Mouse (Mus musculus) C2C12 (cell line): ENCODE results near the gene Ift43. TPM values are rescaled to one million over a fixed set of nuclear protein-coding genes. Genes with fewer than 3 reads are reported as not detected.

ENCODE experiments used
- H3K27me3 ChIP-seq: one replicate; pipeline ENCODE4 v1.6.1; 2011; ENCODE audit not compliant: control insufficient read depth, insufficient read depth, insufficient read length
- H3K36me3 ChIP-seq: one replicate; pipeline ENCODE4 v1.6.1; 2011; ENCODE audit not compliant: control insufficient read depth, insufficient read depth
- H3K4me3 ChIP-seq: one replicate; pipeline ENCODE4 v1.5.1; 2011; ENCODE audit warnings: mild to moderate bottlenecking, control low read depth; ENCODE audit not compliant: poor library complexity, insufficient read depth, severe bottlenecking
- H3K79me2 ChIP-seq: one replicate; pipeline ENCODE4 v1.6.1; 2011; ENCODE audit not compliant: control insufficient read depth, insufficient read depth
- H3K79me3 ChIP-seq: one replicate; pipeline ENCODE4 v1.6.1; 2011; ENCODE audit warnings: low read depth, control low read depth
- H3ac ChIP-seq: one replicate; pipeline ENCODE3; 2011; ENCODE audit warnings: low read depth; ENCODE audit not compliant: control insufficient read depth, insufficient read length
- CEBPB ChIP-seq: IDR thresholded peaks from one replicate; pipeline ENCODE4 v1.6.1; 2011; ENCODE audit warnings: low read depth, mild to moderate bottlenecking, control low read depth, moderate library complexity
- CTCF ChIP-seq: IDR thresholded peaks from one replicate; pipeline ENCODE4 v1.5.1; 2011; ENCODE audit not compliant: control insufficient read depth, insufficient read depth, insufficient read length
- FOSL1 ChIP-seq: IDR thresholded peaks from one replicate; pipeline ENCODE4 v1.8.0; 2011; ENCODE audit warnings: mild to moderate bottlenecking, low read length; ENCODE audit not compliant: poor library complexity, insufficient read depth, severe bottlenecking
- MAX ChIP-seq: IDR thresholded peaks from one replicate; pipeline ENCODE4 v1.6.1; 2011; ENCODE audit warnings: mild to moderate bottlenecking, control low read depth
- MYOD1 ChIP-seq: IDR thresholded peaks from one replicate; pipeline ENCODE4 v1.6.1; 2011; ENCODE audit warnings: low read depth; ENCODE audit not compliant: control insufficient read depth, insufficient read length
- MYOG ChIP-seq: IDR thresholded peaks from one replicate; pipeline ENCODE4 v1.6.1; 2011; ENCODE audit not compliant: control insufficient read depth, insufficient read length; ENCODE audit errors: extremely low read depth
- USF1 ChIP-seq: IDR thresholded peaks from one replicate; pipeline ENCODE4 v1.6.1; 2011; ENCODE audit warnings: low read depth, mild to moderate bottlenecking, control low read depth, moderate library complexity
- polyA plus RNA-seq: library from polyadenylated mRNA; unstranded; fragments of >200 nt; fragmentation: generic; extraction: Trizol; gene quantifications from one replicate; pipeline ENCODE4 v1.2.1, GENCODE M21; 2012; ENCODE audit warnings: missing spikeins

Ift43 gene
- polyA plus RNA-seq, 1 experiment = 45.1 TPM

DNA sequence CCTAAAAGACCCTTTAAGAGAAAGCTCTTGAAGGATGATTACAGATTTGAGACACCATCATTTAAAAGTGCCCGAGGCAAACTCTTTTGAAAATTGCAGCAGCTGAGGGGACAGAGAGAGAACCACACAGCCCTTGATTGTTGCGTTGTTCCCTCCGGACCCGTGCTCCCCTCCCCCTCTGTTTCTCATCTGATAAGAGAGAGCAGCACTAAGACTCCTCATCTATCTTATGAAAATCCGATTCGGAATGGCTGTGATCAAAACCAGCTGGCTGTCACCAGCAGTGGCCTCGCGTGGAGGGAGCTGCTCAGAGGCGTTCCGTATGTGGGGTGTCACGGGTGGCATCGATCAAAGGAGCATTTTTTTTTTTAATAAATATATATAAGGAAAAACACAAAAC, 69.6 kb downstream of the Ift43 start:
- H3ac ChIP-seq = no peak overlapping the region
- no peaks in the 10 kb centered on the region for H3K79me3 ChIP-seq
- no peak overlapping the region for H3K4me3 ChIP-seq
- H3K79me2 ChIP-seq = no peaks in the 10 kb centered on the region
- no peaks in the 10 kb centered on the region for H3K27me3 ChIP-seq
- no peaks in the 10 kb centered on the region for H3K36me3 ChIP-seq
- TF ChIP-seq MYOD1 (no peak), FOSL1 (no peak), CTCF (no peak), MAX (no peak), USF1 (no peak)

DNA sequence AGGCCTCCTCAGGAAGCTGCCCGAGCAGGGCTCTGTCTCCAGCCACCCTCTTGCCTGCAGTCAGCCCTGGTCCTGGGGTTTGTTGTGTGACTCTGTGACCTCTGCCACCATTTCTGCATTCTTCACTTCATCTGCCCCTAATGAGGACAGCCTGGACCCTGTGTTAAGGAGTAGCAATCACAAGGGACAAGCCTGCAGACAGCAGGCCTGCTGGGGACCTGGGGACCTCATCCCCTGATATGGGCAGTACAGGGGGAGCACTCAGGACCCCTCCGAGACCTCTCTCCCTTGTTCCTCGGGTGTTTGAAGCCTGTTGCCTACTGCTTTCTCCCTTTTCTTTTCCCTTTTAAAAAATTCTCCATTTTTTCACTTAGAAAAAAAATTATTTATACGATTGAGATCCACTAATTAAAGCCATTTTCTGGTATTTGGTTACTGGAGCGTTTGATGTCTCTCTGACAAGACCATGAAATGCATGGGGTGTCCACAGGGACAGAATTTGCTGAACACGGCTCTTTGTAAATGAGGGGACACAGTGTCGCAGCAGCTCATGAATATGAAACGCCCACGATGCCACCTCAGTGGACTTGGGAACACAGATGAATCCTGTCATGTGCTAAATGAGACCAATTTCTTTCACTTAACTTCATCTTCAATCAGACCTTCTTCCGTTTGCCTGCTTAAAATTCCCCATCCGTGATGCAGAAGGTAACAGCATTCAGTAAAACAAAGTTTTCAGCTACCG, 71.0 kb downstream of the Ift43 start:
- TF ChIP-seq MYOG (no peak), FOSL1 (no peak), CEBPB (no peak), MAX (no peak), USF1 (no peak), CTCF (no peak), MYOD1 (no peak)
- H3K4me3 ChIP-seq = no peak overlapping the region
- H3ac ChIP-seq = no peak overlapping the region
- no peaks in the 10 kb centered on the region for H3K79me3 ChIP-seq
- H3K79me2 ChIP-seq = no peaks in the 10 kb centered on the region
- H3K27me3 ChIP-seq = no peaks in the 10 kb centered on the region
- H3K36me3 ChIP-seq = no peaks in the 10 kb centered on the region

DNA sequence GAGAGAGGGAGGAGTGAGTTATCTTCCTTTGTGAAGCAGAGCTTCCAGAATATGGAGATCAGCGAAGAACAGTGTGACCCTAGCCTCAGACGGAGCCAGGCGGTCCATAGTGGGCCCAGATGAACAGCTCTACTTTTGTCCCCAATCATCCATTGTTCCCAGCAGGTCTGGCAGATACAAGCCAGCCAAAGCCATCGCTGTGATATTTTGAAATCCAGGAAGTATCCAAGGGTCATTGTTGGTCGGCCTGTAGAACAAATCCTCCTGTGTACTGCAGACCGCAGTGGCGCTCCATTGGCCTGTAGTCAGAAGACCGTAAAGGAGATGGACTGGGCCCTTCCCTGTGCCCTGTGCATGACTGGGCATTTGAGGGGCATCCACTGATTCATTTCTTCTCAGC, 72.8 kb downstream of the Ift43 start:
- H3K27me3 ChIP-seq = no peaks in the 10 kb centered on the region
- TF ChIP-seq CTCF (no peak), MAX (no peak), CEBPB (no peak), MYOD1 (no peak)

DNA sequence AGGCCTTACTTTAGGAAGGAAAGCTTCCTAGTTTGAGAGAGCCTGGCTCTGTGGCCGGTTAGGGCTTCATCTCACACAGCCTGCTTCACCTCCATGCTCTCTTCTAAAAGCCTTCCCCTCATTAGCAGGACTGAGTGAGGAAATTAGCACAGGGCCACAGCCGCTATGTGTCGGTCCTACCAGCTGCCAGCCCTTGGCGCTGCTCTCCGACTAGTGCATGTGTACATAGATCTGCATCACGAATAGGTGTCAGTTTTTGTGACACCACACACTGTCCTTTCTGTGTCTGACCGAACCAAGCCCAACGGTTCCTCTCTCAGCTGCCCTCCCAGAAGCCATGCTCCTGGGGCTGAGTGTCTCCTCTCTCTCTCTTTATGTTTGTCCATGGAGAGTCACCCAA, 74.8 kb downstream of the Ift43 start:
- no peaks in the 10 kb centered on the region for H3K79me2 ChIP-seq
- no peaks in the 10 kb centered on the region for H3K36me3 ChIP-seq
- no peaks in the 10 kb centered on the region for H3K79me3 ChIP-seq
- no peak overlapping the region for H3ac ChIP-seq
- H3K4me3 ChIP-seq = no peak overlapping the region
- no peaks in the 10 kb centered on the region for H3K27me3 ChIP-seq
- TF ChIP-seq MAX (no peak), USF1 (no peak), MYOG (no peak), MYOD1 (no peak), CEBPB (no peak)

More for the DNA sequence above, 72.8 kb downstream of the Ift43 start:
- Histone ChIP-seq H3K36me3 (no peaks in the 10 kb centered on the region), H3ac (no peak overlapping the region), H3K4me3 (no peak overlapping the region), H3K79me3 (no peaks in the 10 kb centered on the region), H3K79me2 (no peaks in the 10 kb centered on the region)

DNA sequence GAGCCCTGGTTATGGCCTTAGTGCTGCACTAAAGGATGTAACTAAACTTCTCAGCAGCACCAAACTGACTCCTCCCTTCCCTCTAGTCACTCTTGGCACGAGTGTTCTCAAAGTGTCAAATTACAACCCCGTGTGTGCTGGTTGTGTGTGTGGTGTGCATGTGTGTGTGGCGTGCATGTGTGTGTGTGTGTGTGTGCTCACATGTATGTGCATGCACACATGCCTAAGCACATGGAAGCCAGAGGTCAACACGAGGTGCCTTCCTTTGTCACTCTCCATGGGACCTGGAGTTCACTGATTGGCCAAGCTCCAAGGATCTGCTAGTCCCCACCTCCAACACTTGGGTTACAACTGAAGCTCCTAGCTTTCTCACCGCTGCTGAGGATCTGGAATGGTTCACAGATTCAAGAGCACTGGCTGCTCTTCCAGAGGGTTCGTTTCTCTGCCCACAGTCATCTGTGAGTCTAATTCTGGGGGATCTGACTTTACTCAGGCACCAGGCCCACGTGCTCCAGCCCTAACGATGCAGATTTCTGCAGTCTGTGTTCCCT, 75.6 kb downstream of the Ift43 start:
- no peaks in the 10 kb centered on the region for H3K79me2 ChIP-seq
- no peaks in the 10 kb centered on the region for H3K36me3 ChIP-seq
- no peak overlapping the region for H3ac ChIP-seq
- no peaks in the 10 kb centered on the region for H3K27me3 ChIP-seq
- TF ChIP-seq CEBPB = no peak
- TF ChIP-seq MYOG = no peak
- no peak for TF ChIP-seq CTCF
- no peak for TF ChIP-seq MYOD1
- no peak for TF ChIP-seq USF1
- TF ChIP-seq FOSL1 = no peak
- TF ChIP-seq MAX = no peak
- H3K4me3 ChIP-seq = no peak overlapping the region
- no peaks in the 10 kb centered on the region for H3K79me3 ChIP-seq

DNA sequence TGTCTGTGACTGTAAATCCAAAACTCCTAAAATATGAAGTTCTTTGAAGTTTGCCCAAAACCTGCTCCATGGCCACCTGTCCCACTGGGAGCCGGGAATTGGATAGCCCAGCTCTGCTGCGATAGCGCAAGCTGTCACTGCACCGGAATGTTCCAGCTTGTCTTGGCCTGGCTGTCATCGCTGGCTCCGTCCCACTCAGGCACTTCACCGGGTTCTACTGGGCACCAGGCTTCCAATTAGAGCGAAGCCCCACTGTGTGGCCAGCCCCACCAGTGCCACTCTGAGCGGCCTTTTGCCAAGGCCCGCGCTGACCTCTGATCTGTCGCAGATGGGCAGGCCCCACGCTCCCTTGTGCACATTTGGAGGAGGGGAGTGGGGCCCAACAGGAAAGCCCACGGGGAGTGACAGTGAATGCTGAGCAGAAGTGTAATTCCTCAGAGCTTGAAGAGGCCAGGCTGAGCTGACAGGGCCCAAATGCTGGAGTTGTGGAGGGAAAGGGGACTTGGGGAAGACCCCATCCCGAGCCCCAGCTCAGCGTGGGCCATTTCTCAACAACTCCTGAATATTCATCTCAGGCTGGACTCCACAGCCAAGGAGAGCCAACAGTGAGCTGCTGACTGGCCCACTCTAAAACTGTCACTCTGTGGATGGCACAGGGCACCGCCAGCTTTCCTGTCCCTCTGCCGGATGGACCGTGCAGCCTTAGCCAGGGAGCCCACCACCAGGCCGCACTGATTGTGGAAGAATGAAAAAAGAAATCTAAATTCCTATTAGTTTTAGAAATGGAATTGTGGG, 76.5 kb downstream of the Ift43 start:
- H3K36me3 ChIP-seq = no peaks in the 10 kb centered on the region
- no peak overlapping the region for H3ac ChIP-seq
- H3K4me3 ChIP-seq = no peak overlapping the region

More for the DNA sequence above, 76.5 kb downstream of the Ift43 start:
- Histone ChIP-seq H3K27me3 (no peaks in the 10 kb centered on the region), H3K79me3 (no peaks in the 10 kb centered on the region), H3K79me2 (no peaks in the 10 kb centered on the region)
- TF ChIP-seq MYOG (no peak), CEBPB (no peak), MAX (no peak), FOSL1 (no peak), CTCF (no peak), MYOD1 (no peak), USF1 (no peak)
